Mouse (Mus musculus): ENCODE results near the gene Exoc3l2. TPM values are rescaled to one million over a fixed set of nuclear protein-coding genes. Genes with fewer than 3 reads are reported as not detected.
"Not testable (repeated sequence)": the region's sequence is repeated elsewhere in the genome, so short reads cannot be mapped to it uniquely, and the experiment has no call there.

Exoc3l2 gene
- polyA plus RNA-seq, 1 experiment from 2014 or later, result 0.97 TPM

GRCm38 (mm10) chr7:19508924-19509568, 45.9 kb downstream of the Exoc3l2 start:
- Histone ChIP-seq H3K4me2 (replicated peaks; ENCODE audit: low read depth) (peak overlapping the region; percentile 80), H3K4me1 (replicated peaks; ENCODE audit: control insufficient read depth, insufficient read depth) (peaks cover 5% of the 10 kb centered on the region; the same call in 1 of the 2 replicates), H3K9me3 (ENCODE audit: control insufficient read depth, low read length) (no peaks in the 10 kb centered on the region), H3K9ac (ENCODE audit: low read length) (peak overlapping the region; percentile 74), H3K27me3 (ENCODE audit: control insufficient read depth, insufficient read depth, low read length) (no peaks in the 10 kb centered on the region), H3K27ac (replicated peaks) (peak overlapping the region; percentile 70), H3K4me3 (ENCODE audit: low read depth, low read length) (peak overlapping the region; percentile 70), H3K36me3 (ENCODE audit: control insufficient read depth, insufficient read depth, low read length) (no peaks in the 10 kb centered on the region)
- ATAC-seq (ENCODE audit: low FRiP score, low TSS enrichment) (no peak), DNase-seq (ENCODE audit: low spot score) (no peak)
- no peak for TF ChIP-seq EP300 (optimal IDR thresholded peaks at IDR 0.05)
- no peak for TF ChIP-seq CTCF (IDR thresholded peaks at IDR 0.05; ENCODE audit: low read depth)
- 5% methylated on average over 15 of the region's 15 CpGs for WGBS

- Histone ChIP-seq H3K27me3 (ENCODE audit: control insufficient read depth, insufficient read depth, low read length) (no peaks in the 10 kb centered on the region), H3K4me2 (replicated peaks; ENCODE audit: low read depth) (no peak overlapping the region), H3K9me3 (ENCODE audit: control insufficient read depth, low read length) (no peaks in the 10 kb centered on the region), H3K4me3 (ENCODE audit: low read depth, low read length) (no peak overlapping the region), H3K4me1 (replicated peaks; ENCODE audit: control insufficient read depth, insufficient read depth) (peaks cover 5% of the 10 kb centered on the region; the same call in 1 of the 2 replicates), H3K9ac (ENCODE audit: low read length) (no peak overlapping the region), H3K27ac (replicated peaks) (no peak overlapping the region), H3K36me3 (ENCODE audit: control insufficient read depth, insufficient read depth, low read length) (no peaks in the 10 kb centered on the region)
- DNase-seq (ENCODE audit: low spot score) (no peak), ATAC-seq (ENCODE audit: low FRiP score, low TSS enrichment) (no peak)
- TF ChIP-seq CTCF (IDR thresholded peaks at IDR 0.05; ENCODE audit: low read depth) (no peak), EP300 (optimal IDR thresholded peaks at IDR 0.05) (no peak)
- WGBS, result 90% methylated on average over 7 of the region's 7 CpGs
These were observed 46.7 kb downstream of the Exoc3l2 start for GRCm38 (mm10) chr7:19509786-19510185.

GRCm38 (mm10) chr7:19511934-19512333, 48.8 kb downstream of the Exoc3l2 start:
- WGBS, result 86% methylated on average over 6 of the region's 7 CpGs
- not testable (repeated sequence) for H3K4me3 ChIP-seq (ENCODE audit: low read depth, low read length); H3K36me3 ChIP-seq (ENCODE audit: control insufficient read depth, insufficient read depth, low read length); H3K4me2 ChIP-seq (replicated peaks; ENCODE audit: low read depth); ATAC-seq (ENCODE audit: low FRiP score, low TSS enrichment); H3K9me3 ChIP-seq (ENCODE audit: control insufficient read depth, low read length); H3K9ac ChIP-seq (ENCODE audit: low read length); H3K27me3 ChIP-seq (ENCODE audit: control insufficient read depth, insufficient read depth, low read length); H3K4me1 ChIP-seq (replicated peaks; ENCODE audit: control insufficient read depth, insufficient read depth); DNase-seq (ENCODE audit: low spot score); H3K27ac ChIP-seq (replicated peaks)

GRCm38 (mm10) chr7:19512353-19512752, 49.2 kb downstream of the Exoc3l2 start:
- Histone ChIP-seq H3K27ac (replicated peaks) (no peak overlapping the region), H3K36me3 (ENCODE audit: control insufficient read depth, insufficient read depth, low read length) (no peaks in the 10 kb centered on the region), H3K4me2 (replicated peaks; ENCODE audit: low read depth) (no peak overlapping the region), H3K4me1 (replicated peaks; ENCODE audit: control insufficient read depth, insufficient read depth) (no peaks in the 10 kb centered on the region; the same call in 1 of the 2 replicates), H3K9me3 (ENCODE audit: control insufficient read depth, low read length) (no peaks in the 10 kb centered on the region), H3K4me3 (ENCODE audit: low read depth, low read length) (no peak overlapping the region), H3K27me3 (ENCODE audit: control insufficient read depth, insufficient read depth, low read length) (no peaks in the 10 kb centered on the region), H3K9ac (ENCODE audit: low read length) (no peak overlapping the region)
- ATAC-seq (ENCODE audit: low FRiP score, low TSS enrichment) (no peak), DNase-seq (ENCODE audit: low spot score) (no peak)
- 68% methylated on average over 6 of the region's 6 CpGs for WGBS
- no peak for TF ChIP-seq CTCF (IDR thresholded peaks at IDR 0.05; ENCODE audit: low read depth)
- TF ChIP-seq EP300 (optimal IDR thresholded peaks at IDR 0.05), result no peak

- DNase-seq (ENCODE audit: low spot score) (peak; percentile 61), ATAC-seq (ENCODE audit: low FRiP score, low TSS enrichment) (peak; percentile 38; the same call in 1 of the 2 replicates)
- Histone ChIP-seq H3K9ac (ENCODE audit: low read length) (peak within 1 kb of the TSS; percentile 41), H3K36me3 (ENCODE audit: control insufficient read depth, insufficient read depth, low read length) (no peaks in the 10 kb centered on the region), H3K27ac (replicated peaks) (peak within 1 kb of the TSS; percentile 35; the same call in 1 of the 2 replicates), H3K4me1 (replicated peaks; ENCODE audit: control insufficient read depth, insufficient read depth) (no peaks in the 10 kb centered on the region; the same call in none of the 2 replicates), H3K4me2 (replicated peaks; ENCODE audit: low read depth) (peak within 1 kb of the TSS; percentile 44), H3K9me3 (ENCODE audit: control insufficient read depth, low read length) (no peaks in the 10 kb centered on the region), H3K27me3 (ENCODE audit: control insufficient read depth, insufficient read depth, low read length) (peaks cover 16% of the 10 kb centered on the region; the same call in 1 of the 2 replicates), H3K4me3 (ENCODE audit: low read depth, low read length) (0 out of 2 replicates have a peak within 1 kb of the TSS, but pooled peaks have one; percentile 10)
- TF ChIP-seq EP300 (optimal IDR thresholded peaks at IDR 0.05), result no peak
- peak; percentile 64 for TF ChIP-seq CTCF (IDR thresholded peaks at IDR 0.05; ENCODE audit: low read depth)
- 3% methylated on average over 19 of the region's 29 CpGs for WGBS
These were observed 54.7 kb downstream of the Exoc3l2 start, which contains the start of gene Nkpd1 for GRCm38 (mm10) chr7:19517652-19518365. Nkpd1 (plus strand) TSS chr7:19517838.
